Mouse (Mus musculus) cerebellum, adult 2 months (tissue): Measurements from ENCODE around the gene Tulp2.

Experiments used
- CTCF ChIP-seq: fragments of 200-500 bp; IDR thresholded peaks from 2 replicates; pipeline ENCODE4 v1.5.1; 2011; ENCODE audit warnings: low read depth, mild to moderate bottlenecking, control low read depth, low read length, moderate library complexity, borderline replicate concordance; ENCODE audit not compliant: insufficient read depth
- POLR2A ChIP-seq: fragments of 200-500 bp; IDR thresholded peaks from 2 replicates; pipeline ENCODE4 v1.6.1; 2011; ENCODE audit warnings: low read length, control low read depth, borderline replicate concordance; ENCODE audit not compliant: insufficient read depth

DNA sequence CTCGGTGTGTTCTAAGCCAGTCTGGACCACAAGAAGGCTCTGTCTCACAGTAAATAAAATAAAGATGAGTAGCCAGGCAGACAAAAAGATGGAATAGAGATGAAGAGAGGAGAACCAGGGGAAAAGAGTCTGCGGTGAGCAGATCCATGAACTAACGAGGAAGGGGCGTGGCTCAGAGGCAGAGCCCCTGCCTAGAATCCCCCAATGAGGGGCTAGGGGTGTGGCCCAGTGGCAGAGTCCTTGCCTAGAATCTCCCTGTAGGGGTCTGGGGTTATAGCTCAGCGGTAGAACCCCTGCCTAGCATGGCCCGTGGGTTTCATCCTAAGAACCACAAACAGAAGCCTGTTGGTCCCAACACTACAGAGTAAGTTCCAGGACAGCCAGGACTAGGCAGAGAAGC is 44.6 kb upstream of the Tulp2 start:
- TF ChIP-seq POLR2A, result no peak
- TF ChIP-seq CTCF, result no peak
